Mouse (Mus musculus) intestine, embryonic 14.5 days (tissue): ENCODE measurements at regions not wholly inside any gene's neighbourhood (a gene's known extent, or its start where the extent isn't known, plus 50 kb on each side); places are given as distances from the start of the nearest gene placed in this dataset.

Source experiments
- ATAC-seq: fragments of 200-750 bp; cut with Nextera tagmentation; replicated peaks from 2 replicates; pipeline ENCODE4 v1.8.0; 2017; ENCODE audit warnings: low read depth, moderate number of reproducible peaks, moderate TSS enrichment, moderate library complexity; ENCODE audit not compliant: low FRiP score, low TSS enrichment
- DNase-seq: peaks from one replicate; pipeline ENCODE4 v3.0.0-alpha.2; 2018; ENCODE audit warnings: low spot score
- H3K27ac ChIP-seq: fragments of 300-500 bp; sonication (generic); 2 replicates; pipeline ENCODE4 v1.5.1; 2014; ENCODE audit warnings: low read depth, mild to moderate bottlenecking, control low read depth
- H3K27me3 ChIP-seq: fragments of 300-500 bp; sonication (generic); replicated peaks from 2 replicates; pipeline ENCODE4 v1.6.1; 2014; ENCODE audit warnings: low read length, control low read depth; ENCODE audit not compliant: control insufficient read depth, insufficient read depth
- H3K36me3 ChIP-seq: fragments of 300-500 bp; sonication (generic); 2 replicates; pipeline ENCODE4 v1.6.1; 2014; ENCODE audit warnings: low read length, control low read depth; ENCODE audit not compliant: control insufficient read depth, insufficient read depth
- H3K4me1 ChIP-seq: fragments of 300-500 bp; sonication (generic); replicated peaks from 2 replicates; pipeline ENCODE4 v1.6.1; 2014; ENCODE audit warnings: low read length, control low read depth, mixed read lengths; ENCODE audit not compliant: control insufficient read depth, insufficient read depth
- H3K4me2 ChIP-seq: fragments of 300-500 bp; sonication (generic); 2 replicates; pipeline ENCODE4 v1.6.1; 2014; ENCODE audit warnings: low read length
- H3K4me3 ChIP-seq: fragments of 300-500 bp; sonication (generic); 2 replicates; pipeline ENCODE4 v1.5.1; 2014; ENCODE audit warnings: low read depth, low read length, control low read depth, mixed read lengths
- H3K9ac ChIP-seq: fragments of 300-500 bp; sonication (generic); 2 replicates; pipeline ENCODE4 v1.6.1; 2014; ENCODE audit warnings: mild to moderate bottlenecking, low read length
- H3K9me3 ChIP-seq: fragments of 300-500 bp; sonication (generic); 2 replicates; pipeline ENCODE4 v1.6.1; 2016; ENCODE audit warnings: low read length, control low read depth; ENCODE audit not compliant: control insufficient read depth
- WGBS: fragments of 180-500 bp; shearing (Covaris S2); extraction: QIAGEN DNeasy Blood & Tissue Kit; methylation state at CpG from one replicate; pipeline ENCODE4 v1.1.7; 2014; 5-methylcytosine and 5-hydroxymethylcytosine counted together

GRCm38 (mm10) chr10:109540229-109540628 lies 529.4 kb upstream of the Syt1 start:
- Histone ChIP-seq H3K4me1 (no peaks in the 10 kb centered on the region), H3K27me3 (no peaks in the 10 kb centered on the region), H3K36me3 (no peaks in the 10 kb centered on the region), H3K9ac (no peak overlapping the region), H3K4me3 (no peak overlapping the region), H3K4me2 (no peak overlapping the region), H3K27ac (no peak overlapping the region), H3K9me3 (no peaks in the 10 kb centered on the region)
- whole genome bisulfite sequencing = 82% methylated on average over 2 of the region's 2 CpGs
- ATAC-seq (no peak), DNase-seq (no peak)

DNA sequence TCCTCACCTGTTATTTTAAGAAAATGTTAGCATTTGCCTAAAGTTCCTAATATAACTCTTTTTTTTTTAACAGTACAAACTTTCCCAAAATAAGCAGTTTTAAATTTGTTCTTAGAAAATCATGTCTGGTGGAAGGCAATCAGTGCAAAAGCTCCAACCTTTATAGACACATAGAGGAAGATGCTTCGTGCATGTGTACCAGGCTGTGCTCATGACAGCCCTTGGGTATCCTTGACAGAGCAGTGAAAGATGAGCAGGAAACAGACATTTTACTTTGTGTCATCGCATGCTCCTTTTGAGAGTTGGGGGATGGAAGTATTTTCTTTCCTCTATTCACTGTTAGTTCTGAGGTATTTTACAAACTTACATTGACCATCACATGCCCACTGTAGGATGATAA lies 517.3 kb upstream of the Syt1 start:
- 75% methylated on average over 2 of the region's 2 CpGs for WGBS
- Histone ChIP-seq H3K4me3 (no peak overlapping the region), H3K4me1 (no peaks in the 10 kb centered on the region), H3K27ac (no peak overlapping the region), H3K9ac (no peak overlapping the region), H3K9me3 (no peaks in the 10 kb centered on the region), H3K4me2 (no peak overlapping the region), H3K36me3 (no peaks in the 10 kb centered on the region), H3K27me3 (no peaks in the 10 kb centered on the region)
- no peak for DNase-seq
- no peak for ATAC-seq

GRCm38 (mm10) chr10:109521681-109522080 lies 510.9 kb upstream of the Syt1 start:
- H3K9me3 ChIP-seq = no peaks in the 10 kb centered on the region
- H3K36me3 ChIP-seq = no peaks in the 10 kb centered on the region
- H3K4me1 ChIP-seq = no peaks in the 10 kb centered on the region
- no peak for DNase-seq
- H3K27me3 ChIP-seq = no peaks in the 10 kb centered on the region
- no peak for ATAC-seq
- 44% methylated on average over 2 of the region's 2 CpGs for WGBS
- H3K27ac ChIP-seq = no peak overlapping the region
- H3K4me3 ChIP-seq = no peak overlapping the region
- no peak overlapping the region for H3K4me2 ChIP-seq
- H3K9ac ChIP-seq = no peak overlapping the region

DNA sequence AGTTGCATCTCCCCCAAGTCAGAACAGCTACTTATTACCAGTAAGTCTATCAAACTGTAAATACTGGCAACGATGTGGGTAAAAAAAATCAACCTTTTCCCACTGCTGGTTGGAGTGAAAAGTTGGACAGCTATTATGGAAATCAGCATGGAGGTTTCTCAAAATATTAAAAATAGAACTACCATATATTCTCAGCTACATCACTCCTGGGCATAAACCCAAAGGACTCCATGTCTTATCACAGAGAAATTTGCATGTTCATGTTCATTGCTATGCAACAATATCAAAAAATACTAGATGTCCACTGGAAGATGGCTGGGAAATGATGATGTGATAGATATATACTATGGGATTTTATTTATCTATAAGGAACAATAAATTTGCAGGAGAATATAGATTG lies 506.9 kb upstream of the Syt1 start:
- H3K9me3 ChIP-seq = no peaks in the 10 kb centered on the region
- no peak overlapping the region for H3K27ac ChIP-seq
- no peaks in the 10 kb centered on the region for H3K36me3 ChIP-seq
- H3K4me1 ChIP-seq = no peaks in the 10 kb centered on the region
- 82% methylated on average over 1 of the region's 1 CpGs for WGBS
- H3K4me3 ChIP-seq = no peak overlapping the region
- ATAC-seq (no peak), DNase-seq (no peak)
- H3K9ac ChIP-seq = no peak overlapping the region
- H3K27me3 ChIP-seq = no peaks in the 10 kb centered on the region
- H3K4me2 ChIP-seq = no peak overlapping the region

- Histone ChIP-seq H3K9me3 (no peaks in the 10 kb centered on the region), H3K4me3 (no peak overlapping the region), H3K27me3 (no peaks in the 10 kb centered on the region), H3K4me2 (no peak overlapping the region), H3K9ac (no peak overlapping the region), H3K4me1 (no peaks in the 10 kb centered on the region), H3K36me3 (no peaks in the 10 kb centered on the region), H3K27ac (no peak overlapping the region)
- ATAC-seq (no peak), DNase-seq (no peak)
- 80% methylated on average over 3 of the region's 3 CpGs for WGBS
These were observed 504.4 kb upstream of the Syt1 start for GRCm38 (mm10) chr10:109515225-109515624.

- Histone ChIP-seq H3K4me2 (no peak overlapping the region), H3K9ac (no peak overlapping the region), H3K27ac (no peak overlapping the region), H3K9me3 (no peaks in the 10 kb centered on the region), H3K4me1 (no peaks in the 10 kb centered on the region), H3K4me3 (no peak overlapping the region), H3K36me3 (no peaks in the 10 kb centered on the region), H3K27me3 (no peaks in the 10 kb centered on the region)
- 67% methylated on average over 1 of the region's 1 CpGs for WGBS
- ATAC-seq = no peak
- DNase-seq = no peak
These were observed 500.3 kb upstream of the Syt1 start for GRCm38 (mm10) chr10:109510917-109511715.

GRCm38 (mm10) chr10:109508553-109508952 lies 497.8 kb upstream of the Syt1 start:
- DNase-seq = no peak
- no peak overlapping the region for H3K27ac ChIP-seq
- no peak overlapping the region for H3K4me2 ChIP-seq
- H3K36me3 ChIP-seq = no peaks in the 10 kb centered on the region
- H3K9ac ChIP-seq = no peak overlapping the region
- no peaks in the 10 kb centered on the region for H3K27me3 ChIP-seq
- no peaks in the 10 kb centered on the region for H3K9me3 ChIP-seq
- no peaks in the 10 kb centered on the region for H3K4me1 ChIP-seq
- WGBS = 50% methylated on average over 1 of the region's 1 CpGs
- H3K4me3 ChIP-seq = no peak overlapping the region
- ATAC-seq = no peak

- H3K9ac ChIP-seq = no peak overlapping the region
- no peaks in the 10 kb centered on the region for H3K9me3 ChIP-seq
- H3K36me3 ChIP-seq = no peaks in the 10 kb centered on the region
- no peak overlapping the region for H3K4me2 ChIP-seq
- H3K4me3 ChIP-seq = no peak overlapping the region
- no peak for DNase-seq
- H3K27me3 ChIP-seq = no peaks in the 10 kb centered on the region
- H3K27ac ChIP-seq = no peak overlapping the region
- no peak for ATAC-seq
- 68% methylated on average over 3 of the region's 3 CpGs for WGBS
- H3K4me1 ChIP-seq = no peaks in the 10 kb centered on the region
These were observed 496.4 kb upstream of the Syt1 start for GRCm38 (mm10) chr10:109507228-109507627.

DNA sequence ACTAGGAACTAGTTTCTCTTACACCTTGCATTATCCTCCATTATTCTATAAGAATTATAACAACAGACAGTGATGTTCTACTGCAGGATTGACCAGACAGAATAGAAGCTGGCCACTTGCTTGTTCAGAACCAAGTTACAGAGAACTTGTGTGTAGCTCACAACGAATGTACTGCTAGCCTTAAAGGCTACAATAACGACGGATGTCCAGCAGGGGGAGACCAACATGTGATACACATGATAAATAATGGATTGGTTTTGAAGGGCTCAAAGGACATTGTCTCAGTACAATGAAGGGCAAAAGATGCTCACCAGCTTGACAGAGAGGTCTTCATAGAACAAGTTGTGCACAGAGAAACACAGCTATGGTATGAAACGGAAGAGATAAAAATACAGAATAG lies 493.9 kb upstream of the Syt1 start:
- no peaks in the 10 kb centered on the region for H3K27me3 ChIP-seq
- no peak overlapping the region for H3K9ac ChIP-seq
- no peaks in the 10 kb centered on the region for H3K4me1 ChIP-seq
- no peak for DNase-seq
- H3K4me2 ChIP-seq = no peak overlapping the region
- H3K9me3 ChIP-seq = no peaks in the 10 kb centered on the region
- no peak overlapping the region for H3K4me3 ChIP-seq
- WGBS = 58% methylated on average over 4 of the region's 4 CpGs
- H3K27ac ChIP-seq = no peak overlapping the region
- ATAC-seq = no peak
- H3K36me3 ChIP-seq = no peaks in the 10 kb centered on the region
